Mouse (Mus musculus): Measurements from ENCODE around the gene Ncoa1. TPM values are rescaled to one million over a fixed set of nuclear protein-coding genes. Genes with fewer than 3 reads are reported as not detected.
"Not testable (repeated sequence)": the region's sequence is repeated elsewhere in the genome, so short reads cannot be mapped to it uniquely, and the experiment has no call there.

Ncoa1 gene
- polyA plus RNA-seq, 1 experiment from 2014 or later = 19.4 TPM

DNA sequence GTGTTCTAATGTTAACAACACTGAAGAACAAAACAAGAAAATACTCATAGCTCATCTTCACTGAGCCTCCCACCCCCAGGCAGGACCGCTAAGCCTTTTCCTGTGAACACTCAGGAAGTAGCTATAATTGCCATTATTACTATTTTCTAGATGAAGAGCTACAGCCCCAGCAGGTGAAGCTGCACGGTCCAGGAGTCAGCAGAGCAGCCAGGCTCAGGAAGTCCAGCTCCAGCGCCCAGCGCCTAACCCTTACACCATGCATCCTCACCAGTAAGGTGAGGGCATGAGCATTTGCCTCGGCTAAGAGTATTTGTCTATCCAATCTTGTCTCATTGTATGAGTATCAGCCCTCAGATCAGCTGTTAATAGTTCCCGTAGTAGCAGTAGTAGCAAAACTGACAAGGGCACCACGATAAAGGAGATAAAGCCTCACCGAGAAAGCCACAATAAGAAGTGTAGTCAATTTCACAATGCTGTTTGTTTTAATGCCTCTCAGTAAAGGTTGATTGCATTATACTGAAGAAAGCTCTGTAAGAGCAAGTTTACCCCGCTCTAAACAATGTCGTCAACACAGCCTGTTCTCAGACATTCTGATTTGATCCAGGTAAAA is 21.9 kb downstream of the Ncoa1 start:
- H3K27ac ChIP-seq = no peak overlapping the region
- WGBS = 79% methylated on average over 10 of the region's 10 CpGs
- no peak overlapping the region for H3K4me3 ChIP-seq (replicated peaks; ENCODE audit: low read length)
- H3K9ac ChIP-seq = no peak overlapping the region
- DNase-seq (ENCODE audit: low spot score) (no peak), ATAC-seq (ENCODE audit: low FRiP score) (no peak; the same call in 1 of the 2 replicates)
- no peaks in the 10 kb centered on the region for H3K36me3 ChIP-seq (replicated peaks; ENCODE audit: control insufficient read depth, insufficient read depth)
- no peak overlapping the region for H3K4me2 ChIP-seq (replicated peaks)
- no peaks in the 10 kb centered on the region for H3K9me3 ChIP-seq (ENCODE audit: control insufficient read depth, low read length)
- H3K27me3 ChIP-seq (ENCODE audit: control insufficient read depth, insufficient read depth, low read length) = no peaks in the 10 kb centered on the region
- peaks cover 9% of the 10 kb centered on the region for H3K4me1 ChIP-seq (replicated peaks; ENCODE audit: control insufficient read depth, insufficient read depth, low read length)

DNA sequence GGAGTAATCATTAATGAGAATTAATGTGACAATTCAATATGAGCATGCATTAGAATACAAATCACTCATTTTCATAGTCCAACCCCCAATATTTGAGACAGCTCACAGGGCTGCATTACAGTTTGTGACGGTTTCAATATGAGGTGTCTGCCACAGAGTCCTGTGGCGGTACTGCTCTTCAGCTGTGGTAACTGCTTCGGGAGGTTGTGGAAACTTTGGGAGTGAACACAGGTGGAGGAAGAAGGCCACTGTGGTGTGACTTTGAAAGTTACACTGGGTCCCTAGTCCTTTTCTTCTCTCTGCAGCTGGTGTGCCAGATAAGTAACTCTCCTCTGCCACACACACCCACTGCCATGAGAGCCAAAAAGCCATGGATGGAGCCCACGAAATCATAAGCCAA is 22.7 kb downstream of the Ncoa1 start:
- ATAC-seq (ENCODE audit: low FRiP score) = no peak
- H3K27me3 ChIP-seq (ENCODE audit: control insufficient read depth, insufficient read depth, low read length) = no peaks in the 10 kb centered on the region
- no peak overlapping the region for H3K27ac ChIP-seq

GRCm38 (mm10) chr12:4452233-4452632 is 24.7 kb downstream of the Ncoa1 start:
- ATAC-seq (ENCODE audit: low FRiP score) (no peak), DNase-seq (ENCODE audit: low spot score) (no peak)
- Histone ChIP-seq H3K4me2 (replicated peaks) (no peak overlapping the region), H3K9ac (no peak overlapping the region), H3K27me3 (ENCODE audit: control insufficient read depth, insufficient read depth, low read length) (no peaks in the 10 kb centered on the region), H3K4me3 (replicated peaks; ENCODE audit: low read length) (no peak overlapping the region), H3K36me3 (replicated peaks; ENCODE audit: control insufficient read depth, insufficient read depth) (no peaks in the 10 kb centered on the region), H3K9me3 (ENCODE audit: control insufficient read depth, low read length) (no peaks in the 10 kb centered on the region), H3K4me1 (replicated peaks; ENCODE audit: control insufficient read depth, insufficient read depth, low read length) (peaks cover 9% of the 10 kb centered on the region), H3K27ac (no peak overlapping the region)

More for the DNA sequence above, 22.7 kb downstream of the Ncoa1 start:
- Histone ChIP-seq H3K36me3 (replicated peaks; ENCODE audit: control insufficient read depth, insufficient read depth) (no peaks in the 10 kb centered on the region), H3K4me2 (replicated peaks) (no peak overlapping the region), H3K9me3 (ENCODE audit: control insufficient read depth, low read length) (no peaks in the 10 kb centered on the region), H3K4me1 (replicated peaks; ENCODE audit: control insufficient read depth, insufficient read depth, low read length) (peaks cover 9% of the 10 kb centered on the region), H3K4me3 (replicated peaks; ENCODE audit: low read length) (no peak overlapping the region), H3K9ac (no peak overlapping the region)
- 91% methylated on average over 4 of the region's 4 CpGs for WGBS
- no peak for DNase-seq (ENCODE audit: low spot score)

DNA sequence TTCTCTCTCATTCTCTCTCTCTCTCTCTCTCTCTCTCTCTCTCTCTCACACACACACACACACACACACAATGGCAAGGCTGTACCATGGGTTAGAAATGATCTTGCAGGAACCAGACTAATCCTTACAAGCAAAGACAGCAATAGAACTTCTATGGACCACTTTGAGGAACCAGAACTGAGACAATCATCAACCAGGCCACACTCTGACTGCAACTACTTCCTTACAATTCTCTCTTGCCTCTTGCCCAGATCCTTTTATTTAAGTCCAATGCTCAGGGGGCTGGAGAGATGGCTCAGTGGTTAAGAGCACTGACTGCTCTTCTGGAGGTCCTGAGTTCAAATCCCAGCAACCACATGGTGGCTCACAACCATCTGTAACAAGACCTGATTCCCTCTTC is 26.5 kb downstream of the Ncoa1 start:
- H3K9ac ChIP-seq; H3K27me3 ChIP-seq (ENCODE audit: control insufficient read depth, insufficient read depth, low read length); H3K27ac ChIP-seq; H3K4me1 ChIP-seq (replicated peaks; ENCODE audit: control insufficient read depth, insufficient read depth, low read length); ATAC-seq (ENCODE audit: low FRiP score); H3K4me3 ChIP-seq (replicated peaks; ENCODE audit: low read length); DNase-seq (ENCODE audit: low spot score); H3K4me2 ChIP-seq (replicated peaks); H3K9me3 ChIP-seq (ENCODE audit: control insufficient read depth, low read length); H3K36me3 ChIP-seq (replicated peaks; ENCODE audit: control insufficient read depth, insufficient read depth): not testable (repeated sequence)

- H3K27ac ChIP-seq = no peak overlapping the region
- no peak overlapping the region for H3K4me3 ChIP-seq (replicated peaks; ENCODE audit: low read length)
- peaks cover 4% of the 10 kb centered on the region for H3K4me1 ChIP-seq (replicated peaks; ENCODE audit: control insufficient read depth, insufficient read depth, low read length)
- H3K27me3 ChIP-seq (ENCODE audit: control insufficient read depth, insufficient read depth, low read length) = no peaks in the 10 kb centered on the region
- H3K4me2 ChIP-seq (replicated peaks) = no peak overlapping the region
- no peaks in the 10 kb centered on the region for H3K36me3 ChIP-seq (replicated peaks; ENCODE audit: control insufficient read depth, insufficient read depth)
- H3K9me3 ChIP-seq (ENCODE audit: control insufficient read depth, low read length) = no peaks in the 10 kb centered on the region
- ATAC-seq (ENCODE audit: low FRiP score) = no peak
- 87% methylated on average over 4 of the region's 4 CpGs for WGBS
- H3K9ac ChIP-seq = no peak overlapping the region
- DNase-seq (ENCODE audit: low spot score) = no peak
Observed at GRCm38 (mm10) chr12:4448076-4448589, 28.8 kb downstream of the Ncoa1 start.

GRCm38 (mm10) chr12:4444946-4445345 is 32.0 kb downstream of the Ncoa1 start:
- H3K27me3 ChIP-seq (ENCODE audit: control insufficient read depth, insufficient read depth, low read length) = no peaks in the 10 kb centered on the region
- no peaks in the 10 kb centered on the region for H3K4me1 ChIP-seq (replicated peaks; ENCODE audit: control insufficient read depth, insufficient read depth, low read length)
- no peaks in the 10 kb centered on the region for H3K9me3 ChIP-seq (ENCODE audit: control insufficient read depth, low read length)
- 94% methylated on average over 5 of the region's 5 CpGs for WGBS
- H3K4me3 ChIP-seq (replicated peaks; ENCODE audit: low read length) = no peak overlapping the region
- H3K4me2 ChIP-seq (replicated peaks) = no peak overlapping the region
- ATAC-seq (ENCODE audit: low FRiP score) (no peak), DNase-seq (ENCODE audit: low spot score) (no peak)
- no peak overlapping the region for H3K27ac ChIP-seq
- H3K9ac ChIP-seq = no peak overlapping the region
- no peaks in the 10 kb centered on the region for H3K36me3 ChIP-seq (replicated peaks; ENCODE audit: control insufficient read depth, insufficient read depth)

DNA sequence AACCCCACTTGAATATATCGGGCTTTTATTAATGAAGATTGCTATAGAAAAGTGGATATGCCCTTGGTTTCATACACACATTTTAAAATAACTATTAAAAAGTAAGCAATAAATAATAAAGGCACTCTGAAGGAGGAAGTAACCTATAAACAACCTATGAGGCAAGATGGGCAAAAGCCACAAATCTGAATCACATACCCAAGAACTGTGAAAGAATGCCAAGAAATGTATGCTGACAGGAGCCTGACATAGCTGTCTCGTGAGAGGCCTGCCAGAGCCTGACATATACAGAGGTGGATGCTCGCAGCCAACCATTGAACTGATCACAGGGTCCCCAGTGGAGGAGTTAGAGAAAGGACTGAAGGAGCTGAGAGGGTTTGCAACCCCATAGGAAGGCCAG is 35.5 kb downstream of the Ncoa1 start:
- Histone ChIP-seq H3K4me3 (replicated peaks; ENCODE audit: low read length) (no peak overlapping the region), H3K9ac (no peak overlapping the region), H3K4me2 (replicated peaks) (no peak overlapping the region), H3K27me3 (ENCODE audit: control insufficient read depth, insufficient read depth, low read length) (no peaks in the 10 kb centered on the region), H3K27ac (no peak overlapping the region), H3K9me3 (ENCODE audit: control insufficient read depth, low read length) (no peaks in the 10 kb centered on the region), H3K4me1 (replicated peaks; ENCODE audit: control insufficient read depth, insufficient read depth, low read length) (no peaks in the 10 kb centered on the region), H3K36me3 (replicated peaks; ENCODE audit: control insufficient read depth, insufficient read depth) (no peaks in the 10 kb centered on the region)
- no peak for ATAC-seq (ENCODE audit: low FRiP score)
- DNase-seq (ENCODE audit: low spot score) = no peak
- WGBS = 76% methylated on average over 3 of the region's 3 CpGs

- Histone ChIP-seq H3K4me3 (replicated peaks; ENCODE audit: low read length) (no peak overlapping the region), H3K36me3 (replicated peaks; ENCODE audit: control insufficient read depth, insufficient read depth) (no peaks in the 10 kb centered on the region), H3K27me3 (ENCODE audit: control insufficient read depth, insufficient read depth, low read length) (no peaks in the 10 kb centered on the region), H3K4me1 (replicated peaks; ENCODE audit: control insufficient read depth, insufficient read depth, low read length) (no peaks in the 10 kb centered on the region), H3K27ac (no peak overlapping the region), H3K9ac (no peak overlapping the region), H3K4me2 (replicated peaks) (no peak overlapping the region), H3K9me3 (ENCODE audit: control insufficient read depth, low read length) (no peaks in the 10 kb centered on the region)
- WGBS = 85% methylated on average over 5 of the region's 5 CpGs
- no peak for ATAC-seq (ENCODE audit: low FRiP score)
- no peak for DNase-seq (ENCODE audit: low spot score)
Observed at GRCm38 (mm10) chr12:4436198-4436597, 40.8 kb downstream of the Ncoa1 start.

DNA sequence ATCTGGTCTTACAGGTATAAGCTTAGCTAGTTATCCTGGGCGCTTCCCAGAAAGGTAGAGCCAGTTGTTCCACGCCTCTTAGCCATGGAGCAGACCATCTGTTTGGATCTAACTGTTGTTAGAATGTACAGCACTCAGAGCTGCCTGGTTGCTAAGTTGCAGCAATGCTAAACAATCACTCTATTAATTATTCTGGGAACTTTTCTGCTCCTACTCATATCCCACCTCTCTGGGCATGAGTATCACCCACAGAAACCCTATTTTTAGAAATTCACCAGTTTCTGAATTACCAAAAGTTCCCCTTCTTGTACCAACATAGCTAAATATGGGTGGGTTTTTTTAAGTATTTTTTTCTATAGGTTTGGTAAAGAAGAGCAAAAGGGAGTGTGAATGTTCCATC is 43.4 kb downstream of the Ncoa1 start:
- DNase-seq (ENCODE audit: low spot score) = no peak
- no peak for ATAC-seq (ENCODE audit: low FRiP score)
- Histone ChIP-seq H3K9me3 (ENCODE audit: control insufficient read depth, low read length) (no peaks in the 10 kb centered on the region), H3K27me3 (ENCODE audit: control insufficient read depth, insufficient read depth, low read length) (no peaks in the 10 kb centered on the region), H3K4me3 (replicated peaks; ENCODE audit: low read length) (no peak overlapping the region), H3K4me1 (replicated peaks; ENCODE audit: control insufficient read depth, insufficient read depth, low read length) (no peaks in the 10 kb centered on the region), H3K27ac (no peak overlapping the region), H3K4me2 (replicated peaks) (no peak overlapping the region), H3K36me3 (replicated peaks; ENCODE audit: control insufficient read depth, insufficient read depth) (no peaks in the 10 kb centered on the region), H3K9ac (no peak overlapping the region)
- WGBS = 82% methylated on average over 2 of the region's 2 CpGs

GRCm38 (mm10) chr12:4431978-4432377 is 45.0 kb downstream of the Ncoa1 start:
- WGBS = 94% methylated on average over 5 of the region's 5 CpGs
- Histone ChIP-seq H3K27me3 (ENCODE audit: control insufficient read depth, insufficient read depth, low read length) (no peaks in the 10 kb centered on the region), H3K36me3 (replicated peaks; ENCODE audit: control insufficient read depth, insufficient read depth) (no peaks in the 10 kb centered on the region), H3K9me3 (ENCODE audit: control insufficient read depth, low read length) (no peaks in the 10 kb centered on the region), H3K4me1 (replicated peaks; ENCODE audit: control insufficient read depth, insufficient read depth, low read length) (no peaks in the 10 kb centered on the region), H3K4me2 (replicated peaks) (no peak overlapping the region), H3K9ac (no peak overlapping the region), H3K4me3 (replicated peaks; ENCODE audit: low read length) (no peak overlapping the region), H3K27ac (no peak overlapping the region)
- DNase-seq (ENCODE audit: low spot score) = no peak
- ATAC-seq (ENCODE audit: low FRiP score) = no peak
